Mouse (Mus musculus) hindbrain, embryonic 11.5 days (tissue): ENCODE data around the gene Ptprh. TPM values are rescaled to one million over a fixed set of nuclear protein-coding genes. Genes with fewer than 3 reads are reported as not detected.
A peak's percentile ranks its signal among the peaks of the same experiment; 100 is the strongest.
"Not testable (repeated sequence)": the region's sequence is repeated elsewhere in the genome, so short reads cannot be mapped to it uniquely, and the experiment has no call there.

Experiments used
- ATAC-seq: fragments of 200-750 bp; cut with Nextera tagmentation; 2 replicates; pipeline ENCODE4 v1.8.0; 2017; ENCODE audit warnings: mild to moderate bottlenecking, moderate TSS enrichment, moderate library complexity; ENCODE audit not compliant: low FRiP score
- DNase-seq: peaks from one replicate; pipeline ENCODE4 v3.0.0-alpha.2; 2015; ENCODE audit warnings: low spot score
- H3K27ac ChIP-seq: fragments of 300-500 bp; sonication (generic); 2 replicates; pipeline ENCODE4 v1.5.1; 2014; ENCODE audit warnings: mild to moderate bottlenecking, low read depth, low read length
- H3K27me3 ChIP-seq: fragments of 300-500 bp; sonication (generic); 2 replicates; pipeline ENCODE4 v1.6.1; 2014; ENCODE audit warnings: mild to moderate bottlenecking, low read length, moderate library complexity, mixed read lengths; ENCODE audit not compliant: control insufficient read depth, insufficient read depth
- H3K36me3 ChIP-seq: fragments of 300-500 bp; sonication (generic); 2 replicates; pipeline ENCODE4 v1.6.1; 2014; ENCODE audit warnings: mild to moderate bottlenecking, low read length, moderate library complexity, mixed read lengths; ENCODE audit not compliant: control insufficient read depth, insufficient read depth
- H3K4me1 ChIP-seq: fragments of 300-500 bp; sonication (generic); replicated peaks from 2 replicates; pipeline ENCODE4 v1.6.1; 2014; ENCODE audit warnings: low read length, mixed read lengths; ENCODE audit not compliant: control insufficient read depth, insufficient read depth
- H3K4me2 ChIP-seq: fragments of 300-500 bp; sonication (generic); replicated peaks from 2 replicates; pipeline ENCODE4 v1.6.1; 2014; ENCODE audit warnings: mild to moderate bottlenecking, low read depth, low read length
- H3K4me3 ChIP-seq: fragments of 300-500 bp; sonication (generic); 2 replicates; pipeline ENCODE4 v1.5.1; 2014; ENCODE audit warnings: low read depth, low read length
- H3K9ac ChIP-seq: fragments of 300-500 bp; sonication (generic); 2 replicates; pipeline ENCODE4 v1.6.1; 2014; ENCODE audit warnings: low read depth, low read length
- H3K9me3 ChIP-seq: fragments of 300-500 bp; sonication (generic); 2 replicates; pipeline ENCODE4 v1.6.1; 2016; ENCODE audit warnings: low read length; ENCODE audit not compliant: control insufficient read depth
- WGBS: fragments of 180-500 bp; shearing (Covaris S2); extraction: QIAGEN DNeasy Blood & Tissue Kit; methylation state at CpG from one replicate; pipeline ENCODE4 v1.1.7; 2014; 5-methylcytosine and 5-hydroxymethylcytosine counted together
- polyA plus RNA-seq: library from polyadenylated mRNA; unstranded; fragments of >200 nt; fragmentation: Nextera tagmentation; extraction: Ambion mirVana; gene quantifications from 2 replicates; pipeline ENCODE4 v1.2.1, GENCODE M21; 2014

Ptprh gene
- polyA plus RNA-seq, 1 experiment from 2014 or later, result not detected

DNA sequence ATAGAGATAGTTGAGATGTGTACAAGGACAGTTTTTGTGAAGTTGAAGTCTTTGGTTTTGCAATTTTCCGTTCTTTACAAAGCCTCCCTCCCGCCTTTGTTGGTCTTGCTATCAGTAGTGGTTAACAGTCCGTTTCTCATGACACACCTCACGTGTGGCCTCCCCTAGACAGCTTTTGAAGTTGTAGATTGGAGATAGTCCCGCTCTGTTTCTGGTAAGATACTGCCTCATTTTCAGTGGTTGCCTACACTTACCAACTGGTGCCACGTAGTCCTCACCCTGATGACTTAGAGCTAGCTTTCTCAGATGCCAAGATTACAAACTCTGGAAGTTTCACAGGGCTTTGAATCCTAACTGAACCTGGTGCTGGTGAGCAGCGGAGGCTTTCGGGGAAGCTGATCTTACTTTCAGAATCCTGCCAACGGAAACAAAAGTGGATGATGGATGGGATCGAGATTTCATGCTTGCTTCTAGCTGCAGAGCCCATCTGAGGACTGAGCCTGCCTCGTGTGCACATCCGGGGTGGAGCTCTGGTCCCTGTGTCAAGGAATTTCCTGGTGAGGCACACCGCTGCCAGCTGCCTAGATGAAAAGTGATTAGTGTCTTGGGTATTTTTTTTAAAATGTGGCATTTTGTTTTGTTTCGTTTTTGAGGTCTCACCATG lies 10.0 kb upstream of the Ptprh start:
- Histone ChIP-seq H3K9me3 (no peaks in the 10 kb centered on the region), H3K36me3 (no peaks in the 10 kb centered on the region), H3K4me2 (no peak overlapping the region), H3K27me3 (no peaks in the 10 kb centered on the region), H3K27ac (no peak overlapping the region), H3K9ac (no peak overlapping the region), H3K4me3 (no peak overlapping the region), H3K4me1 (no peaks in the 10 kb centered on the region)
- DNase-seq (peak; percentile 20), ATAC-seq (no peak)
- WGBS, result 60% methylated on average over 14 of the region's 14 CpGs

DNA sequence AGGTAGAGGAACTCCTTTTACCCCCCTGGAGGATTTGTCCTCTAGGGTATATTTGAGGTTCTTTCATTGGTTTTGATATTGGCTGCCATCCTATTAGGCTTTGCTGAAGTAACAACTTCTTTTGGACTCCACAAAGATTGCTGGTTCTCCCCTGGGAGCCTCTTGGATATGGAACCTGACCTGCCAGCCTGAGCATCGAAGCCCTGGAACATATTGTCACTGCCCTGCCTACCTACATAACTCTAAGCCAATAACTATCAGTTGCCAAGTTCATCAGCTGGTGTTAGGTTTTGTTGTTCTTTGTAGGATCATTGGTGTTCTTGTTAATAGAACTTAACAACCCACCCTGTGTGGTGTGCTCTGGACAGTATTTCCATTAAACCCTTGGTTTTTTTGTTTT lies 9.1 kb upstream of the Ptprh start:
- no peaks in the 10 kb centered on the region for H3K27me3 ChIP-seq
- ATAC-seq (no peak), DNase-seq (no peak)
- no peak overlapping the region for H3K4me2 ChIP-seq
- H3K9me3 ChIP-seq, result no peaks in the 10 kb centered on the region
- no peaks in the 10 kb centered on the region for H3K4me1 ChIP-seq
- no peak overlapping the region for H3K9ac ChIP-seq
- no peak overlapping the region for H3K27ac ChIP-seq
- no peak overlapping the region for H3K4me3 ChIP-seq
- WGBS, result 60% methylated on average over 1 of the region's 1 CpGs
- H3K36me3 ChIP-seq, result no peaks in the 10 kb centered on the region

DNA sequence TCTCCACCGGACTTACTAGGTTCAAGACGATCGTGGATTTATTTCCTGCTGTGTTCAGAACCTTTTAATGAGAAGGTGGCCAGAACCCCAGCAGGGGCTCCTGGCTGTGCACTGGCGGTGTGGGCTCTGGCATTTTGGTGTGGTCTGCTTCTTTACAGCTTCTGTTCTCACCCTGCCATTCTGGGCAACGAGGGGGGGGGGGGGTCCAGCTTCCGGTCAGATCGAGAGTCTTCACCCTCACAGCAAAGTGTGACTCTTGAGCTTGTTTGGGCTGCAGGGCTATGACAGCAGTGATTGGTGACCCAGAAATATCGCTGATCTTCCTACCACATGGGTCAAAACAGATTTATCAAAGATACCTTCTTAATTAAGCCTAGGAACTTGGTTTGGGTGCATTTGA lies 8.5 kb upstream of the Ptprh start:
- no peaks in the 10 kb centered on the region for H3K9me3 ChIP-seq
- DNase-seq (no peak), ATAC-seq (no peak)
- H3K27ac ChIP-seq, result no peak overlapping the region
- H3K9ac ChIP-seq, result no peak overlapping the region
- no peak overlapping the region for H3K4me3 ChIP-seq
- no peak overlapping the region; the same call in 1 of the 2 replicates for H3K4me2 ChIP-seq
- H3K4me1 ChIP-seq, result no peaks in the 10 kb centered on the region
- H3K36me3 ChIP-seq, result no peaks in the 10 kb centered on the region
- whole genome bisulfite sequencing, result 65% methylated on average over 8 of the region's 8 CpGs
- no peaks in the 10 kb centered on the region for H3K27me3 ChIP-seq

DNA sequence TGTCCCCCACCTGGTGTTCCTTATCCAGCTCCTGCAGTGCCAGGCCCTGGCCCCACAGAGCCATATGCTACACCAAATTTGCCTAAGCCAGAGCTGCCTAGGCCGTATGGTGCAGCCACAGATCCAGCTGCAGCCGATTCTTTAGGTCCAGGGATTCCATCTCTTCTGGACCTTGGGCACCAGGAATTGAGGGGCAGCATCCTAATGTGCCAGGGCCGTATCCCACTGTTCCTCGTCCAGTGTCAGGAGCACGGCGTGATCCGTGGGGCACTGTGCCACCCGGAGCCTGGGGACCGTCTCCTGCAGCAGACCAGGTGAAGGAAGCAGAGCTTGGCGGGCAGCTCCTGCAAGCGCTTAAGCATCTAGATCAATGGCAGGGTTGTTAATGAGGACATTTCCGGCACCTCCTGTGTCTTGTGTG lies 8.1 kb upstream of the Ptprh start:
- no peaks in the 10 kb centered on the region for H3K9me3 ChIP-seq
- ATAC-seq (no peak), DNase-seq (no peak)
- no peaks in the 10 kb centered on the region for H3K27me3 ChIP-seq
- H3K4me1 ChIP-seq, result no peaks in the 10 kb centered on the region
- WGBS, result 84% methylated on average over 12 of the region's 12 CpGs
- H3K36me3 ChIP-seq, result no peaks in the 10 kb centered on the region
- no peak overlapping the region; the same call in 1 of the 2 replicates for H3K4me2 ChIP-seq
- H3K4me3 ChIP-seq, result no peak overlapping the region
- H3K9ac ChIP-seq, result no peak overlapping the region
- H3K27ac ChIP-seq, result no peak overlapping the region

DNA sequence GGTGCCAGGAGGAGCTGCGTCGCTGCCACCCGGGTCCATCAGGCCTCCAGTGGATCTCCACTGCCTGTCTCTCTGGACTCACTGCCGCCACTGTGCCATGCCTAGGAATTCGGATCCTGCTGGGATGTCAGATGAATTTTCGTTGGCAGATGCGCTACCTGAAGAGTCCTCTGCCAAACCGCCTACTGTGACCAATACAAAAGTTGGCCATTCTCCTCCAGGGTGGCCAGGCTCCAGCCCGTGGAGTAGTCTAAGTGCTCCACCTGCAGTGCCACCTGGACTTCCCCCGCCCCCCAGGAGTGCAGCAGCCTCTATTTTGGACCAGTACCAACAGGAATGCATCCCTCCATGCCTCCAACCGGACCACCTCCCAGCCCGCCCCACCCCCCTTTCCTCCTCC lies 7.7 kb upstream of the Ptprh start:
- DNase-seq (no peak), ATAC-seq (no peak)
- Histone ChIP-seq H3K27ac (no peak overlapping the region), H3K27me3 (no peaks in the 10 kb centered on the region), H3K4me1 (no peaks in the 10 kb centered on the region), H3K9ac (no peak overlapping the region), H3K4me2 (no peak overlapping the region), H3K36me3 (no peaks in the 10 kb centered on the region), H3K4me3 (no peak overlapping the region), H3K9me3 (no peaks in the 10 kb centered on the region)
- 79% methylated on average over 12 of the region's 12 CpGs for WGBS

DNA sequence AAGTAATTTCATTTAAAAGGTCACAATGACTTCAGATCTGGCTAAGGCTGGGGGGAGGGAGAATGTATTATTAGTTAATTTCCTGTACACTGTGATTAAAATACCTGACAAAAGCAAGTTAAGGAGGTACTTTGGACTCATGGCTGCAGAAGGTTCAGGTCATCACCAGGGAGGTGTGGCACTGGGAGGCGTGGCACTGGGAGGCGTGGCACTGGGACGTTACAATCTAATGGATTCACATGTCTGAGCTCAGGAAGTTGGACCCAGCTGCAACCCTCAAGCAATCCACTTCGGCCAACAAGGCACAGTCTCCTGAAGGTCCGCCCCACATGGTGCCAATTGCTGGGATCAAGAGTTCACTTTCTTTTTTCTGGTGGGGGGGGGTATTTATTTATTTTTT lies 4.2 kb upstream of the Ptprh start:
- WGBS, result 67% methylated on average over 5 of the region's 5 CpGs
- no peak for ATAC-seq
- no peak for DNase-seq
- H3K4me3 ChIP-seq, result no peak overlapping the region
- H3K4me1 ChIP-seq, result no peaks in the 10 kb centered on the region
- no peaks in the 10 kb centered on the region for H3K9me3 ChIP-seq
- H3K9ac ChIP-seq, result no peak overlapping the region
- no peak overlapping the region for H3K27ac ChIP-seq
- H3K36me3 ChIP-seq, result no peaks in the 10 kb centered on the region
- H3K4me2 ChIP-seq, result no peak overlapping the region
- H3K27me3 ChIP-seq, result no peaks in the 10 kb centered on the region

DNA sequence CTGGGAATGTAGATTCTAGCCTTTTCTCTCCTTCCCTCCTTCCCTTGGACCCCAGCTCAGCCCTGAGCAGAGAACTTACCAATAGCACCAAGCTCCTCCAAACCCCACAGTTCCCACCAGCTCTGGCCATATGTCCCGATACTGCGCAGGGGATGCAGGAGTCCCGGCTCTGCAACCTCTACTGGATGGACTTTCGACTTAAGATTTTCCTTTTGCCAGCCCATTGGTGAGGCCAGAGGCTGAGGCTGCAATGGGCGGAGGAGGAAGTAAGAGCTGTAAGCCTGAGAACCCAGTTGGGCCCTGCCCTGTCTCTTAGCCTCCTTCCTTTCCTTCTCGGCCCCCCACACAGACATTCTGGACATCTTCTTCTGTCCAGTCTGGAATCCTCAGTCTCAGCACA lies 872 bp downstream of the Ptprh start:
- ATAC-seq (no peak), DNase-seq (no peak)
- 88% methylated on average over 6 of the region's 6 CpGs for WGBS
- no peak overlapping the region for H3K4me3 ChIP-seq
- no peaks in the 10 kb centered on the region for H3K36me3 ChIP-seq
- H3K27ac ChIP-seq, result no peak overlapping the region
- no peaks in the 10 kb centered on the region for H3K4me1 ChIP-seq
- no peak overlapping the region for H3K9ac ChIP-seq
- H3K27me3 ChIP-seq, result no peaks in the 10 kb centered on the region
- no peak overlapping the region for H3K4me2 ChIP-seq
- no peaks in the 10 kb centered on the region for H3K9me3 ChIP-seq

DNA sequence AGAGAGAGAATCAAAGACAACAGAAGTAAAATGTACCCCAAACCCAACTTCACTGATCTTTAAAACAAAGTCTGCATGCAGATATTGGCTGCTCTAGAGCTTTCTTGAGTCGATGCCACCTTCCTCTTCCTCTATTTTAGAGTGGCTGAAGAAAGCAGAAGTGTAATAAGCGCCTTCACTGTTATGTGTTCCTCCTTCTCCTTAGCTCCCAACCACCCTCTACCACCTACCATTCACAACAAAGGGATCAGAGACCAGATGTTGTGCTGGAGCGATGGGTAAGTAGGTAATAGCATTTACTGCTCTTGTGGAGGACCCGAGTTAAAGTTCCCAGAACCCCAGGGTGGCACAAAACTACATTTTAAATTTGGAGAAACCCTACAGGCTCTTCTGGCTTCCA lies 6.8 kb downstream of the Ptprh start:
- not testable (repeated sequence) for H3K4me3 ChIP-seq, ATAC-seq, H3K27ac ChIP-seq, H3K27me3 ChIP-seq, H3K9me3 ChIP-seq, H3K9ac ChIP-seq, H3K4me1 ChIP-seq, H3K4me2 ChIP-seq, H3K36me3 ChIP-seq, DNase-seq
- 79% methylated on average over 4 of the region's 4 CpGs for WGBS

DNA sequence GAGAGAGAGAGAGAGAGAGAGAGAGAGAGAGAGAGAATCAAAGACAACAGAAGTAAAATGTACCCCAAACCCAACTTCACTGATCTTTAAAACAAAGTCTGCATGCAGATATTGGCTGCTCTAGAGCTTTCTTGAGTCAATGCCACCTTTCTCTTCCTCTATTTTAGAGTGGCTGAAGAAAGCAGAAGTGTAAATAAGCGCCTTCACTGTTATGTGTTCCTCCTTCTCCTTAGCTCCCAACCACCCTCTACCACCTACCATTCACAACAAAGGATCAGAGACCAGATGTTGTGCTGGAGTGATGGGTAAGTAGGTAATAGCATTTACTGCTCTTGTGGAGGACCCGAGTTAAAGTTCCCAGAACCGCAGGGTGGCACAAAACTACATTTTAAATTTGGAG lies 22.4 kb downstream of the Ptprh start:
- not testable (repeated sequence) for H3K27ac ChIP-seq, H3K4me2 ChIP-seq, H3K36me3 ChIP-seq, H3K9ac ChIP-seq, H3K27me3 ChIP-seq, ATAC-seq, H3K4me3 ChIP-seq, H3K4me1 ChIP-seq, H3K9me3 ChIP-seq, DNase-seq
- WGBS, result 83% methylated on average over 3 of the region's 3 CpGs
